Mouse (Mus musculus) heart, embryonic 12.5 days (tissue): ENCODE measurements at regions not wholly inside any gene's neighbourhood (a gene's known extent, or its start where the extent isn't known, plus 50 kb on each side); places are given as distances from the start of the nearest gene placed in this dataset.

Source experiments
- ATAC-seq: fragments of 200-750 bp; cut with Nextera tagmentation; 2 replicates; pipeline ENCODE4 v1.8.0; 2017; ENCODE audit warnings: moderate TSS enrichment, moderate library complexity; ENCODE audit not compliant: insufficient number of reproducible peaks, low FRiP score
- H3K27ac ChIP-seq: fragments of 300-500 bp; sonication (generic); 2 replicates; pipeline ENCODE4 v1.5.1; 2016; ENCODE audit warnings: mild to moderate bottlenecking, moderate library complexity; ENCODE audit not compliant: poor library complexity, severe bottlenecking
- H3K27me3 ChIP-seq: fragments of 300-500 bp; sonication (generic); replicated peaks from 2 replicates; pipeline ENCODE4 v1.6.1; 2016; ENCODE audit warnings: mild to moderate bottlenecking, moderate library complexity
- H3K36me3 ChIP-seq: fragments of 300-500 bp; sonication (generic); 2 replicates; pipeline ENCODE4 v1.6.1; 2016; ENCODE audit warnings: mild to moderate bottlenecking, moderate library complexity
- H3K4me1 ChIP-seq: fragments of 300-500 bp; sonication (generic); replicated peaks from 2 replicates; pipeline ENCODE4 v1.6.1; 2016; ENCODE audit warnings: mild to moderate bottlenecking
- H3K4me2 ChIP-seq: fragments of 300-500 bp; sonication (generic); 2 replicates; pipeline ENCODE4 v1.6.1; 2016; ENCODE audit warnings: mild to moderate bottlenecking, moderate library complexity
- H3K4me3 ChIP-seq: fragments of 300-500 bp; sonication (generic); 2 replicates; pipeline ENCODE4 v1.5.1; 2016; ENCODE audit warnings: mild to moderate bottlenecking
- H3K9ac ChIP-seq: fragments of 300-500 bp; sonication (generic); 2 replicates; pipeline ENCODE4 v1.6.1; 2016; ENCODE audit warnings: mild to moderate bottlenecking, moderate library complexity
- H3K9me3 ChIP-seq: fragments of 300-500 bp; sonication (generic); replicated peaks from 2 replicates; pipeline ENCODE4 v1.6.1; 2016; ENCODE audit warnings: mild to moderate bottlenecking, moderate library complexity
- WGBS: fragments of 180-500 bp; shearing (Covaris S2); methylation state at CpG from one replicate; pipeline ENCODE4 v1.1.7; 2016; 5-methylcytosine and 5-hydroxymethylcytosine counted together

DNA sequence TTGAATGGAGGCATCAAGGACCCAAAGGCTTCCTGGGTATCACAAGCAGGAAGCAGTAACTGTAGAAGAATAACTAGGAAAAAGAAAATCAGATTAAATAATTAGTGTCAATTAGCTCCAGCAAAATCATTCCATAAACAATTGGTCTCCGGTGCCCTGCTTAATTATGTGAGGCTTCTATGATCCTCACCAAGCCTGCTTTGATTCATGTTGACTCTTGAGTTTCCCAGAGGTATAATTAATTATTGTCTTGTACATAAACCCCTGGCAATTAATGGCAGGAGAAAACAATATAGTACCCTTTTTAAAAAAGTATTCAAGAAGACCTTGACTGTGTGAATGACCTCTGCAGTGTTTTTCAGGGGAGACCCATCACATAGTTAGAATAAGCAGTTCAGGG, 61.5 kb upstream of the Sp8 start:
- Histone ChIP-seq H3K4me3 (no peak overlapping the region), H3K27ac (no peak overlapping the region), H3K27me3 (no peaks in the 10 kb centered on the region), H3K4me2 (no peak overlapping the region), H3K9me3 (no peaks in the 10 kb centered on the region), H3K9ac (no peak overlapping the region), H3K4me1 (no peaks in the 10 kb centered on the region), H3K36me3 (no peaks in the 10 kb centered on the region)
- WGBS, result 83% methylated on average over 1 of the region's 1 CpGs
- ATAC-seq, result no peak

- WGBS, result 87% methylated on average over 3 of the region's 3 CpGs
- H3K36me3 ChIP-seq, result no peaks in the 10 kb centered on the region
- H3K27me3 ChIP-seq, result no peaks in the 10 kb centered on the region
- no peak overlapping the region for H3K4me2 ChIP-seq
- no peaks in the 10 kb centered on the region for H3K9me3 ChIP-seq
- H3K4me3 ChIP-seq, result no peak overlapping the region
- no peak overlapping the region for H3K27ac ChIP-seq
- no peak overlapping the region for H3K9ac ChIP-seq
- ATAC-seq, result no peak
- H3K4me1 ChIP-seq, result peaks cover 3% of the 10 kb centered on the region; the same call in 1 of the 2 replicates
Observed at GRCm38 (mm10) chr12:118781978-118782377, 64.2 kb upstream of the Sp8 start.

- no peak for ATAC-seq
- Histone ChIP-seq H3K36me3 (no peaks in the 10 kb centered on the region), H3K4me3 (no peak overlapping the region), H3K4me1 (peaks cover 3% of the 10 kb centered on the region; the same call in 1 of the 2 replicates), H3K4me2 (no peak overlapping the region), H3K9ac (no peak overlapping the region), H3K9me3 (no peaks in the 10 kb centered on the region), H3K27me3 (no peaks in the 10 kb centered on the region), H3K27ac (no peak overlapping the region)
- 53% methylated on average over 1 of the region's 1 CpGs for WGBS
Observed at GRCm38 (mm10) chr12:118775463-118776064, 70.6 kb upstream of the Sp8 start.

- no peak overlapping the region for H3K27ac ChIP-seq
- no peaks in the 10 kb centered on the region for H3K27me3 ChIP-seq
- no peaks in the 10 kb centered on the region for H3K9me3 ChIP-seq
- no peak for ATAC-seq
- H3K36me3 ChIP-seq, result no peaks in the 10 kb centered on the region
- H3K4me3 ChIP-seq, result no peak overlapping the region
- H3K4me2 ChIP-seq, result no peak overlapping the region
- no peak overlapping the region for H3K9ac ChIP-seq
- no peaks in the 10 kb centered on the region for H3K4me1 ChIP-seq
- 57% methylated on average over 2 of the region's 2 CpGs for WGBS
Observed at GRCm38 (mm10) chr12:118772790-118773189, 73.3 kb upstream of the Sp8 start.

DNA sequence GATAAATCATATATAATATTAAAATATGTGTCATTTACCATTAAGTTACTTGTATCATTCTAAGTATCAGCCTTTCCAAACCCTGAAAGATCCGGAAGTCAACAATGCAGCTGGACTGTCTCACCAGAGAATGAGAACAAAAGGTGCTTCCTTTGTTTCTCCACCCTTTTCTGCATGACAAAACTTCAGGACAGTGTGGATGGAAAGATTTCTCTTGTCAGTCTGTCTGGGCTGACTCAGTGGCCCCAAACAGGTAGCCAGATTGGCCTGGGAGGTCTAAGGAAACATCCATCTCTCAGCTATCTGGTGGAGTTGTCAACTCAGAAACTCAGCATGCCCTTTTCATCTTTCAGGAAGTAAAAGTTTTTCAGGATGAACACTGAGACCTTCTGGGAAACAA, 79.7 kb upstream of the Sp8 start:
- H3K27me3 ChIP-seq, result no peaks in the 10 kb centered on the region
- no peaks in the 10 kb centered on the region for H3K4me1 ChIP-seq
- no peak overlapping the region for H3K27ac ChIP-seq
- H3K9me3 ChIP-seq, result no peaks in the 10 kb centered on the region
- no peak overlapping the region for H3K9ac ChIP-seq
- H3K36me3 ChIP-seq, result no peaks in the 10 kb centered on the region
- H3K4me3 ChIP-seq, result no peak overlapping the region
- ATAC-seq, result no peak
- H3K4me2 ChIP-seq, result no peak overlapping the region
- 77% methylated on average over 1 of the region's 1 CpGs for WGBS

DNA sequence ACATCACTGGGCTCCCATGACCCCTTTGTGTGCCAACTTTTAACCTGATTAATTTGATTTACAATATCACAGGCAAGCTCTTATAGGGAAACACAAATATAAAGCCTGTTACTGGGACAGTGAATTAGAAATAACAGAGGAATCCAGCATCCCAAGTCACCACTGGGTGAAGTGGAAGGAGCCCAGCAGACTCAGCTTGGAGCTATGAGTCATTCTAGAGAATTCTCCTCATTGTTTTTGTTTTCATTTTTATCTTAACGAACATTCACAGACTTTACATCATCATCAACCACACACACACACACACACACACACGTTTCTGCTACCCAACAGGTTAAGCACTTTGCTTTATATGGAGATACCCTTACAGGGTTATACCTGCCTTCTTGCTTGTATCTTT, 92.1 kb upstream of the Sp8 start:
- no peak for ATAC-seq
- H3K4me1 ChIP-seq, result no peaks in the 10 kb centered on the region

DNA sequence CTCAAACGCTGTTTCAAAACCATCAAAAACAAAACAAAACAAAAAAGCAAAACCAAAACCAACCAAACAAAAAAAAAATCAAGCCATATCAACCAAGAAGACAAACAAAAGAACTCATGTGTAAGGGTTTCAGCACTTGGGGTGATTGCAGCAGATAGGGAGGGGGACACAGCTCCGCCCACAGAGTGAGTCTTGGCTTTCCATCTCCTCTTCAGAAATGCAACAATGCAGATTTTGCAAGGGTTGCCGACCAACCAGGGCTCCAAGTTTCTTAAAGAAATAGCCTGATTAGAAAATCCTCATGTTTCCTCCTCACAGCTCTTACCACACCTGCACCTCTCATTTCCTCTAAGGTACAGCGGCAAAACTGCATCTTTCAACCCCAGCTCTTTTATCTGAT, 107.0 kb upstream of the Sp8 start:
- Histone ChIP-seq H3K4me1 (no peaks in the 10 kb centered on the region), H3K9ac (no peak overlapping the region), H3K4me3 (no peak overlapping the region), H3K27me3 (no peaks in the 10 kb centered on the region), H3K9me3 (no peaks in the 10 kb centered on the region), H3K27ac (no peak overlapping the region), H3K36me3 (no peaks in the 10 kb centered on the region), H3K4me2 (no peak overlapping the region)
- ATAC-seq, result no peak
- WGBS, result 57% methylated on average over 4 of the region's 4 CpGs

More for the DNA sequence above, 92.1 kb upstream of the Sp8 start:
- Histone ChIP-seq H3K36me3 (no peaks in the 10 kb centered on the region), H3K4me3 (no peak overlapping the region), H3K27me3 (no peaks in the 10 kb centered on the region), H3K4me2 (no peak overlapping the region), H3K9me3 (no peaks in the 10 kb centered on the region), H3K9ac (no peak overlapping the region), H3K27ac (no peak overlapping the region)
- whole genome bisulfite sequencing, result 46% methylated on average over 2 of the region's 2 CpGs

- Histone ChIP-seq H3K27ac (no peak overlapping the region), H3K4me3 (no peak overlapping the region), H3K4me1 (no peaks in the 10 kb centered on the region), H3K4me2 (no peak overlapping the region), H3K9me3 (no peaks in the 10 kb centered on the region), H3K36me3 (no peaks in the 10 kb centered on the region), H3K27me3 (no peaks in the 10 kb centered on the region), H3K9ac (no peak overlapping the region)
- WGBS, result 76% methylated on average over 4 of the region's 4 CpGs
- no peak for ATAC-seq
Observed at GRCm38 (mm10) chr12:118725891-118726290, 120.2 kb upstream of the Sp8 start.

DNA sequence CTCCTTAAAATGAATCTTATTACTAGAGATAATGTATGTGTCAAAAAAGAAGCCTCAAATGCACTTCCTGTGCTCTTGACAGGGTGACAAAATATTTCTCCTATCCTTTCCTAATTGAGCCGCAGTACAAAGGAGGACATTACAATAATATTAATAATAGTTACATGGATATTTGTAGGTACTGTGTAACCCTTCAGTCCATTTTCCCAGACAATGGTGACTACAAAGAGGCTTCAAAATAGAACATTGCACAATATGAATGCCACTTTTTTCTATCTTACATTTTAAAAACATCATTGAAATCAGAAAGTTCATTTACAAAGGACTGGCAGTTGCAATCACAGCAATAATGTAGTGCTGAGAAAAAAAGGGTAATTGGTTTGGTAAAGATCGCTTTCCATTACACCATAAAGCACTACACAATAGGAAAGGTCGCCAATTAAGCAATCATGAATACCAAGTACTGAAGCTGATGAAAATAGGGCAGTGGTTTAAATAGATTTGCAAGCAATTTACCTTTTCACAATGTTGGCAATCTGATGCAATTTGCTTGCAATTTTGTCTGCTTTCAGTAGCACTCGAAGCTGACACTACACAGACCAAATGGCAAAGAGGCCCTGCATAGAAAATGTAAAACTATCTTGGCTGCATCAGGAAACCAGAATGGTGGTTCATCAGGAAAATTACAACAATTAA, 126.1 kb upstream of the Sp8 start:
- Histone ChIP-seq H3K27ac (no peak overlapping the region), H3K4me2 (no peak overlapping the region), H3K9ac (no peak overlapping the region), H3K9me3 (no peaks in the 10 kb centered on the region), H3K4me3 (no peak overlapping the region), H3K36me3 (no peaks in the 10 kb centered on the region), H3K4me1 (no peaks in the 10 kb centered on the region), H3K27me3 (no peaks in the 10 kb centered on the region)
- no peak for ATAC-seq
- WGBS, result 75% methylated on average over 4 of the region's 4 CpGs

DNA sequence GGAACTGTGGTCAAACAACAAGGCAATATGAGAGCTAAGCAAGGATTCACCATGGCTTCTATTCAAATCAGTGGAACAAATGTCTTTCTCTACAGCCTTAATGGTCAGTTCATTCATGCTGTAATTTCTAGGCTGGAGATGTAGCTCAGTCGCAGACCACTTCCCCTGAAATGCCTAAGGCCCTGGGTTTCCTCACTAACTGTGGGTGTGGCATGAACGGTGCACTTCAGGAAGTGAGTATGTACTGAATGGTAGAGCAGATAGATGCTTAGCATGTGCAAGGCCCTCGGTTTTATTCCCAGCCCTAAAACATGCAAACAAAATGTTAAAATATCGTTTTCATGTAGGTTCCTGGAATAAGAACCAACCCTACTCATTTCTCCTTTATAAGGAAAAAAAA, 129.3 kb upstream of the Sp8 start:
- H3K9ac ChIP-seq, result no peak overlapping the region
- H3K4me1 ChIP-seq, result no peaks in the 10 kb centered on the region
- no peak overlapping the region for H3K4me3 ChIP-seq
- H3K4me2 ChIP-seq, result no peak overlapping the region
- 67% methylated on average over 4 of the region's 4 CpGs for WGBS
- H3K9me3 ChIP-seq, result no peaks in the 10 kb centered on the region
- H3K36me3 ChIP-seq, result no peaks in the 10 kb centered on the region
- no peaks in the 10 kb centered on the region for H3K27me3 ChIP-seq
- ATAC-seq, result no peak
- no peak overlapping the region for H3K27ac ChIP-seq

GRCm38 (mm10) chr12:118706626-118707025, 139.5 kb upstream of the Sp8 start:
- no peak overlapping the region for H3K4me3 ChIP-seq
- H3K4me1 ChIP-seq, result no peaks in the 10 kb centered on the region
- no peaks in the 10 kb centered on the region for H3K27me3 ChIP-seq
- H3K9me3 ChIP-seq, result no peaks in the 10 kb centered on the region
- H3K9ac ChIP-seq, result no peak overlapping the region
- H3K4me2 ChIP-seq, result no peak overlapping the region
- H3K27ac ChIP-seq, result no peak overlapping the region
- 74% methylated on average over 7 of the region's 7 CpGs for WGBS
- no peak for ATAC-seq
- no peaks in the 10 kb centered on the region for H3K36me3 ChIP-seq

- Histone ChIP-seq H3K4me1 (no peaks in the 10 kb centered on the region), H3K4me2 (no peak overlapping the region), H3K9me3 (no peaks in the 10 kb centered on the region), H3K27ac (no peak overlapping the region), H3K27me3 (no peaks in the 10 kb centered on the region), H3K9ac (no peak overlapping the region), H3K4me3 (no peak overlapping the region), H3K36me3 (no peaks in the 10 kb centered on the region)
- WGBS, result 70% methylated on average over 2 of the region's 2 CpGs
- no peak for ATAC-seq
Observed at GRCm38 (mm10) chr12:118704826-118705225, 141.3 kb upstream of the Sp8 start.
